Mouse (Mus musculus): Measurements from ENCODE around the gene A730009L09Rik.

A730009L09Rik gene

GRCm38 (mm10) chr16:84559569-84560278 is 44.8 kb downstream of the A730009L09Rik start:
- no peak for DNase-seq (ENCODE audit: low spot score)

GRCm38 (mm10) chr16:84560279-84560602 is 45.3 kb downstream of the A730009L09Rik start:
- no peak for DNase-seq (ENCODE audit: low spot score)
